Mouse (Mus musculus): ENCODE data around the gene Ccz1.
"Not testable (repeated sequence)": the region's sequence is repeated elsewhere in the genome, so short reads cannot be mapped to it uniquely, and the experiment has no call there.

Gene Ccz1

DNA sequence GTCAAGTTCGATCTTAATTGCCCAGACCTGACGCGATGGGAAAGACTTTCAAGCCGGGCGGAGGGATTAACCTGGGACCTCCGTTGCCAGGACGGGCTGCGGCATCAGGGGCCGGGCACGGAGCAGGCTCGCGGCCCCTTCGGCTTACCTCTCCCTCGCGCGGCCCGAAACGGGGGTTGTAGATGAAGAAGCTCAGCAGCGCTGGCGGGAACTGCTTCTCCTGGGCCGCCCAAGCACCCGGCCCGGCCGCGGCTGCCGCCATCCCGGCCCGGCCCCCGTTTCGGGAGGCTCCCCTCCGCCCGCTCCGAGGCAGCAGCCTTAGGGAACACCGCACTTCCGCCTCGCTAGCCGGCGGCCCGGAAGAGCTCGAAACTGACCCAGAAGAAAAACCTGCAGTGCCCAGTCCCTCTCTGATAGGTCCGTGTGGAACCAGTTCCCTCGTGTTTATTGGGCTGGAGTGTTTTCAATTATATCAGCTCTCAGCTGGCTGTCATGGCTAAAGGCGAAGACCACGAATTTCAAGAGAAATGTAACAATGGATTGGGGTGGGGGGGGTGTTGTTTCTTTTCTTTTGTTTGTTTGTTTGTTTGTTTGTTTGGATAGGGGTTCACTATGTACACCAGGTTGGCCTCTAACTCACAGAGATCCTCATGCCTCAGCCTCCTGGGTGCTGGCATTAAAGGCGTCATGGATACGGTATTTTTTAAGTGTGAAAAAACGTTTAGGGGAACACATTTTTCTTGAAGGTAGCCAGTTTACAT lies at the start of gene Ccz1:
Gene Ccz1 (minus strand): TSS at position 327 of the 761 bp plus-strand sequence.
- peak; percentile 78 for DNase-seq

DNA sequence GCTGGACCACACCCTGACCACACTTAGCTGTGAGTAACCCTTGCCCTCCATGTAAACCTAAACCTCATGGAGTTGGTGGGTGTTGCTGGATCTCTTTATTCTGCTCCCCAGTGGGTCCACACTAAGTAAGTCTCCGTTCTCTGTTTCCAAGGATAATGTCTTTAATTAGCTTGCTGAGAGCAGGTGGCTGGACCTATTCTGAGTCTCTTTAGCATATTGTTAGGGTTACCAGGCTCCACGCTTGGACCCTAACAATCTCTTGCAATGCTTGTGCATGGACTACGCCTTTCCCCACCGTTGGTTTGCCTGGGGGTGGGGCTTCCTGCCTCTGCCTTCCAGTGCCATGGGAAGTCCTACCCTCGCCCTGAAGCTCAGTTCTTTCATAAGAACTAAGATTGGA lies 49.4 kb upstream of the Ccz1 start:
- DNase-seq, result no peak

DNA sequence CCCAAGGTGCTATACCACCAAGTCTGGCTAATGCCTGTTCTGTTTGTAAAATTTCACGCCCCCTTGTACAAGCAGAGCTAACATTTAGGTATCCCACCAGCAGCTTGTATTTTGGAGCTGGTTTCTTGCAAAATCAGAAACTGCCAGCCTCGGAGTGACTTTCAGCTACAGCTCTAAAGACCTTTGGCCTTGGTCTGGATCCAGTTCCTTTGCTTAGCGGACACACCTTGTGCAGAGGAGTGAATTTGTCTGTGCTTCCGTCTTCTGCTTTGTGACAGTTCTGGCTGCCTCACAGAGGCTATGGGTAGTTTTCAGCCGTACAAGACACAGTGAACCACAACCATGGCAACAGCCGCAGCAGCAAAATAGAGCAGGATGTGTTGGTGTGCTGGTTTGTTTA lies 39.7 kb upstream of the Ccz1 start:
- peak; percentile 56 for DNase-seq

DNA sequence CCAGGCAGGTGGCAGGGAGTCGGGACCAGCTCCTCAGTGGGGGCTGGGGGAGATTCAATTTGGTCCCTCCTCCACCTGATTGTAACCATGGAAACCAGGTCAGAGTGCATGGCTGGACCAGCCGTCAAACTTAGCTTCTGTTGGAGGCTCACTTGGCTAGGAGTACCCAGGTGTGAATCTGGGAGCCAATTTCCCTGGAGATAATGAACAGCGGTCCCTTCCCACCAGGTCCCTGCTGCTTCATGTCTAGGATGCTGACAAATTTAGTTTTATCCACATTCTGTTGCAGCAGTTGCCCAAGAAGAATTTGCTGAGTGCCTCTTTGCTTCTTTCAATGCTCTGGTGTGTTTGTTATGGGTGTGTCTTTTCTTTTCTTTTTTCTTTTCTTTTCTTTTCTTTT lies 38.8 kb upstream of the Ccz1 start:
- DNase-seq, result no peak

DNA sequence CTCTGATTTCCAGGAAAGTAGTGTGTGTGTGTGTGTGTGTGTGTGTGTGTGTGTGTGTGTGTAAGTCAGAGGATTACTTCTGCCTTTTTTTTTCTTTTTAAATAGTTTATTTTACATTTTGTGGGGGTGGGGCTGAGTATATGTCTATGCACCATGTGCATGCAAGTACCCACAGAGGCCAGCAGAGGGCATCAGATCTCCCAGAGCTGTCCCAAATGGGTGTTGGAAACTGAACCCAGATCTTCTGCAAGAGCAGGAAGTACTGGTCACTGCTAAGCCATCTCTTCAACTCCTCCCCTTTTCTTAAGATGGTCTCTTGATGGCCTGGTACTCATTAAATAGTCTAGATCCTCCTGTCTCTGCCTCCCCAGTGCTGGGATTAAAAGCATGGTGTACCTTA lies 36.6 kb upstream of the Ccz1 start:
- peak; percentile 34 for DNase-seq

DNA sequence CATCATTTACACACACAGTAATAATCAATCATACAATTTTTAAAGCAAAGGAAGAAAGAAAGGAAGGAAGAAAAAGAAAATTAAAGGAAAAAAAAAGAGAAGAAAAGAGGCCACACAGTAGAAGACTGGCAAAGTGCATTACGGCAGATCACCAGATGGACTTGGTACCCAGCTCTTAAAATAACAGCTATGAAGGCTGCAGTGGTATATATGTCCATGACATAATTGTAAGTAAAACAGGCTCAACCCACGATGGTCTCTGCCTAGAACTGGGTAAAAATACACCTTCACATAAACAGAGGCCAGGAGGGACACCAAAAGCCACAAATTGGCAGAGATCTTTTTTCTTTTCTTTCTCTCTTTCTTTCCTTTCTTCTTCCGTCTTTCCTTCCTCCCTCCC lies 35.2 kb upstream of the Ccz1 start:
- no peak for DNase-seq

DNA sequence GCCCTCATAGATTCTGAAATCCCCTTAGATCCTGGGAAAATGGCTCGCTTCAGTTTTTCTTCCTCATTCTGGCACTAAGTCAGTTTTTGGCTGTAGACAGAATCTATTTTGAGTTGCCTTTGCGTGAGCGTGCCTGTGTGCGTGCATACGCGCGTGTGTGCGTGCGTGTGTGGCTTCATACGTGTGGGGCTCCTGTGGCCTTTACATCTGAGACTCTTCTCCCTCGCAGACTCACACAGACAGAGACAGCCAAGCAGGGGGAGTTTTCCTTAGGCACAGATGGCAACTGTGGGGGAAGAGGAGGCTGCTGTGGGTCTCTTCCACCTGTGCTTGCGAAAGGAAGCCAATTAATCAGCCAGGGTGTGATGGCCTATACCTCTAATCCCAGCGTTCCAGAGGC lies 32.6 kb upstream of the Ccz1 start:
- no peak for DNase-seq

DNA sequence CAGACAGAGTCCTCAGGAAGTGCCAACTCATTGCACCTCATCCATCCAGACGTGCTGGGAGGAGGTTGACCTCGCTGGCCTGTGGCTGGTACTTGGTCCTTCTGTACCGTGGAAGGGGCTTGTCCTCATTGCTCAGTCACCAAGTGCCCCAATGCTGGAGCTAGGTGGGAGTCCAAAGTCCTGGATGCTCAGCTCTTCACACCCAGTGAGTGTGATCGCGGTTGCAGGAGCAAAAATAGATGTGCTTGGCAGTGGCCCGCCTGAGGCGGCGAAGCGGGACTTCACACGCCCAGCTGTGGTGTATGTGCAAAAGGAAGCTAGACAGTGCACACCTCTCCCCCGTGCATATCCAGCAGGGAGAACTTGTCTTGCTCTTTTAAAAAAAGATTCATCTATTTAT lies 28.5 kb upstream of the Ccz1 start:
- peak; percentile 61 for DNase-seq

DNA sequence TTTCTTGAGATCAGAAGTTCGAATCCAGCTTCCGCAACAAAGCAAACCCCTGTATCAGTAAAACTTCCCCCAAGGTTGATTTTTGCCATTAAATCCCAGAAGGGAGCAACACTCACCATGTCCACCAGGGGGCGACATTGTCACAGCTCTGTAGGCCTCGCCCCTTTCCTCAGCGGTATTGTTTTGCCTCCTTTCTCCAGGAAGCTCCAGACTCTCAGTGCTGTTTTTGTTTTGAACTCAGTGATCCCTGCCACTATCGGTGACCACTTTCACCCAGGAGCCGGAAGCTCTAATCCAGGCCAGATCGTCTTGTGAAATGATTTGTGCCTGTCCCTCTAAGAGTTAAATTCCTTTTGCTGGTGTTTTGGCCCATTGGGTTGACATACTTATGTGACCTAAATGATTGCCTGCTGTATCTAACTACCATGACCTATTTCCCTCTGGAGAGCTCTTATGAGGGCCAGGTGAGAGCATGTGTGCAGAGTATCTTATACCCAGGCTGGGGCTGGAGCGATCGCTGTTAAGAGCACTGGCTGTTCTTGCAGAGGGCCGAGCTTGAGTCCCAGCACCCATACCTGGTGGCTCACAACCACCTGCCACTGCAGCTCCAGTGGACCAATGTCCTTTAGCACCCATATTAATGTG lies 26.2 kb upstream of the Ccz1 start:
- peak; percentile 80 for DNase-seq

DNA sequence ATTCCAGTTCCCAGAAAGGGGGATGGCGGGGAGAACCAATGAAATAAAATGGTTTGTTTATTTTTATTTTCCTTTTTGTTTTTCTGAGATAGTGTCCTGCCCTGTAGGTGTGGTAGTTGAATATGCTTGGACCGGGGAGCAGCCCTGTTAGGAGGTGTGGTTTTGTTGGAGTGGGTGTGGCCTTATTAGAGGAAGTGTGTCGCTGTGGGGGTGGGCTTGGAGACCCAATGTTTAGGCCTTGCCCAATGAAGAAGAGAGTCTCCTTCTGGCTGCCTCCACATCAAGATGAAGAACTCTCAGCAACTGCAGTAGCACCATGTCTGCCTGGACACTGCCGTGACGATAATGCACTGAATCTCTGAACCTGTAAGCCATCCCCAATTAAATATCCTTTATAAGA lies 25.2 kb upstream of the Ccz1 start:
- DNase-seq, result no peak

DNA sequence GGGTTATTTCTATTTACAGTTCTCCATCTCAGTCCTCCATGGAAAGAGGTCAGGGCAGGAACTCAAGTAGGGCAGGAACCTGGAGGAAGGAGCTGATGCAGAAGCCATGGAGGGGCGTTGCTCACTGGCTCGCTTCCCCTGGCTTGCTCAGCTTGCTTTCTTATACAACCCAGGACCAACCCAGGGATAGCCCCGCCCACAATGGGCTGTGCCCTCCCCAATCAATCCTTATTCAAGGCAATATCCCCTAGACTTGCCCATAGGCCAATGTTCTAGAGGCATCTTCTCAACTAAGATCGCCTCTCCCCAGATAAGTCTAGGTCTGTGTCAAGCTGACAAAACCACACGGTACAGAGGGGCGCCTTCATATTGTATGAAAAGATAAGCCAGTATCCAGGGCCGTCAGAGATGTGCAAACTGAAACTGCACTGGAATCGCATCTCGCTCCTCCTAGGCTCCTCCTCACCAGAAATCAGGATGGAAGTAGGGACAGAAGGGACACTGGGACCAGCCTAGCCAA lies 24.5 kb upstream of the Ccz1 start:
- no peak for DNase-seq

DNA sequence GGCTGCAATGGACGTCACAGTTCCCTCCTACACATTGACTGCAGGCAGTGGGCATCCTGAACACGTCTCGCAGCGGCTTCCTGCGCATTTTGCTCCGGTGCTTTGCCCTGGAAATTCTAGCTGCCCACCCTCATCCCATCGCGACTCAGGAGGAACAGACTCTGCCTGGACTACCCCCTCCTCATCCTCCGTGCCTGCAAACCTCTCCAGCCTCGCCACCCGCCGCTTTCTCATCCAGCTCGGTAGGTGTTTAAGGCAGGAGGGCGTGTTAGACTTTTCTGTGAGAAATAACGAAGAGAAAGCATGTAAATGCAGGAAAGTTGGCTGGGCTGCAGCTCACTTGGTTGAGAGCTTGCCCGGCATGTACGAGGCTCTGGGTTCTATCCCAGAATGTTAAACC lies 22.3 kb upstream of the Ccz1 start:
- no peak for DNase-seq

DNA sequence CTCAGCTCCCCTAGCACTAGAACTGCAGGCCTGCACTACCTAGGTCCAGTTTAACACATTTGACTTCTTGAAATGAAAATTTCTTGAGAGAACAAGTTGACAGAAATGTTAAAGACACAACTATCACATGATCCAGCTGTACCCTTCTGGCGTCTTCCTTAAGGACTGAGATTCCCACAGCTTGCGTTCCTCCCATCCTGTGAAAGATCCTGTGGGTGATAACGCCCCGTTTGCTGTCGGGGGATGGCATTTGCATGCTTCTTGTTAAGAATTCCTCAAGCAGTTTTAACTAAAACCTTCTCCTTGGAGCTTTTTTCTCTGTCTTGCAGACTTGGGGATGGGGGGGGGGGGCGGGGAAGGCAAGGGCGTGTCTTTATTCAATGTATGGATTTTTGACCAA lies 19.9 kb upstream of the Ccz1 start:
- DNase-seq, result no peak

DNA sequence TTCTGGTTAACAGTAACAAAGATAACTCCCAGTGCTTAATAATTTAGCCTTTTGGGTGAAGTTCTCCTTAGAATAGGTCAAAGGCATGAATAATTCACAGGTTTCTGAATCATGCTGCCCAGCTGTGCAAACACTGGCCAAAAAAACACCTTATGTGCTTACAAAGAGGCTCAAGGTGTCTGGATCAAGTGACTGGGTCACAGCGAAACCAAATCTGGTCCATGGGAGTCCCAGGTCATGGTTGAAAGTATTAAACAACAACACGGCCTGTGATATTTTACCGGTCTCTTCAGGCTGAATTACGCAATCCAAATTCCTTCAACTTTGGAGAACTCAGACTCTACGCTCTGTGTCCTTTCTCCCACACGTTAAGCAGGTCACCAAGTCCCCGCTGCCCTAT lies 17.8 kb upstream of the Ccz1 start:
- peak; percentile 77 for DNase-seq

DNA sequence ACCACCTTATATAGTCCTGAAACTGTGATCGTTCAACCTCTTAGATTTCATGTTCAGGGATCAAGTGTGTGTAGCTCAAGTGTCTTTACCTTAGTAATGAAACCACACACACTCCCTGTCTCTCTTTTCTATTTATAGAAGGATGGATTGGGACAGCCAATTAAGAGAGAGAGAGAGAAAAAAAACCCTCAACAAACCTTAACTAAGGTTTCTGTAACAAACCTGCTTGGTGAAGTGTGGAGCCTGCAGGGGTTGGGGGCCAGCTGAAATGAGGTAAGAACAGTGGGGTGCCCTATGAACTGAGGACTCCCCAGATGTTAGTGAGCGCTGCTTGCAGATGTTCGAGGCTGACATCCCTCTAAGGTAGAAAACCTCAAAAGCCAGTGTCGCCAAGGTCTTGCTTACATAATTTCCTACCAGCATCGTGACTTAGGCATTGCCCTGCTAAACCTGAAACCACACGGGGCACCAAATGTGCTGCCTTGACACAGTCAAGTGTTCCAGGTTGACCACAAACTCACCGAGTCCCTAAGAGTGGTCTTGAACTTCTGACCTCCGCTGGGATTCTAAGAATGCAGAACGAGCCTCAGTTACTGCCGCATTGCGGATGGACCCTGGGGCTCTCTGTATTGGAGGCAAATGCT lies 12.1 kb upstream of the Ccz1 start, which contains the start of gene Ocm:
Gene Ocm (minus strand): TSS at position 51 of the 644 bp plus-strand sequence.
- no peak for DNase-seq

DNA sequence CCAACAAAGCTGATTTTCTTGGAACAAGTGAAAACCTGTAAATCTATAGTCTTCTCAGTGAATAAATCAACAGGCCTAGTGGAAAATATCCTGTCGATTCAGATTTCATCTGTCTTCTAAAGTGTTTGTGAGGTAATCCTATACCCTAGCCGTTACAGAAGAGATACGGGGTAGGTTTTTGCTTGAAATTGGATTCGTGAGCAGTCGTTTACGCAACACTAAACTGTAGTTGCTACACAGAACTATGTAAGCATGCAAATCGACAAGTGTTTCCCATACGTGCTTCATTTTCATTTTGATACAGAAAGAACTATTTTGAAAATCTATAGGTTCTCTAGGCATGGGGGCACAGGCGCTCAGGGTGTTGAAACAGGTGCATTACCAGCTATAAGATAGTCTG lies 1.2 kb upstream of the Ccz1 start:
- DNase-seq, result no peak

DNA sequence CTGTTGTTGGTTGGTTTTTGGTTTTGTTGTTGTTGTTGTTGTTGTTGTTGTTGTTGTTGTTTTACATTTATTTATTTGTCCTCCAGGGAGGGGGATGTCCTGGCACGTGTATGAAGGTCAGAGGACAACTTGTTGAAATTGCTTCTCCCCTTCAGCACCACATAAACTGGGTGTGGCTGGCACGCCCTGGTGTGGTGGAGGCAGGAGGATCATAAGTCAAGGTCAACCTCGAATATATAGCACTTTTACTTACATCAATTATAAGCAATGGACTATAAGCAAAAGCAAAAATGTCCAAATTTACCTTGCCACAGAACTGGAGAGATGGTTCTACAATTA lies 604 bp upstream of the Ccz1 start:
- no peak for DNase-seq

DNA sequence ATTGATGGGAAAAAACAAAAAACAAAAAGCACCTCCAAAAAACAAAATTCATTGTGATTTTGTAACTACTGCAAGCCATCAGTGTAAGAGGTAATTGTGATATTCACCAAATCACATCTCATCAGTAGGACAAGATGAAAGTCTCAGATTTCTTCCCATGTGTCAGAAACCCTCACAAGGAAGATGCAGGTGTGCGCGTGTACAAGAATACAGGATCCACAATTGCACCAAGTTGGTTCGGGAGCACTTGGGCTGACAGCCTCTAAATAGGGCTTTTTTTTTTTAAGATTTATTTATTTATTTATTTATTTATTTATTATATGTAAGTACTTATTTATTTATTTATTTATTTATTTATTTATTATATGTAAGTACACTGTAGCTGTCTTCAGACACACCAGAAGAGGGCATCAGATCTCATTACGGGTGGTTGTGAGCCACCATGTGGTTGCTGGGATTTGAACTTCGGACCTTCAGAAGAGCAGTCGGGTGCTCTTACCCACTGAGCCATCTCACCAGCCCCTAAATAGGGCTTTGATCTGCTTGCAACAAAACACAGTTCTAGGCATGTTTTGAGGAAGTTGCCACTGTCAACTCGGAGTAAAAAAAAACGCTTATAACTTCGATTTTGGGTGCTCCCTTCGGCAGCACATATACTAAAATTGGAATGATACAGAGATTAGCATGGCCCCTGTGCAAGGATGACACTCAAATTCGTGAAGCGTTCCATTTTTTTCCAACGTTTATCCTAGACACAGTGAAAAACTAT lies 1.1 kb downstream of the Ccz1 start:
- DNase-seq, result not testable (repeated sequence)

DNA sequence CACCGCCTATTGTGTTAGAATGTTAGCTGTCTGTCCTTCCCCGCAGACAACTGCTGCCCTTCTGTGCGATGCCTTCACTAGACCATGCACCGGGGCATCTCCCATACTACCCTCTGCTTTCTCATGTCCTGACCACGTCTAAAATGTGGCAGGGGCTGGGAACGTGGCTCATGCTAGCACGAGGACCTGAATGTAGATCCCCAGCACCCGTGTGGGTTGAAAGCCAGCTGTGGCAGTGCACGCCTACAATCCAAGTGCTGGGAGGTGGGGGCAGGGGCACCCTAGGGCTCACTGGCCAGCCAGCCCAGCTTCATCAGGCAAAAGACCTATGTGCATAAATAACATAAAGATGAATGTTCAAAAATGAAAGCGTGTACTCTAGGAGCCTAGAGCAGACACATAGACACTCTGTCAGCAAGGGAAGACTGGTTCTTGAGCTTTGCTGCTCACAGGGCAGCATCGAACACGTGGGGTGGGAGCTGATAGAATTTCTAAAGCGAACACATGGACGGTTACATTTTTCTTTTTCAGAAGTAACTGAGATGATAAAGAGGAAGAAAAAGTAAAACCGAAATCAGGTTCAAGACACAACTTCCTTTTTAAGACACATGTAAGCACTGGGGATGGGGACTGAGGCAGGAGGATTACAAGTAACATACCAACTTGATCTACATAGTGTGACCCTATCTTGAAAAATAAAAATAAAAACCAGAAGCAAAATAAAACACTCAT lies 12.1 kb downstream of the Ccz1 start:
- DNase-seq, result no peak

DNA sequence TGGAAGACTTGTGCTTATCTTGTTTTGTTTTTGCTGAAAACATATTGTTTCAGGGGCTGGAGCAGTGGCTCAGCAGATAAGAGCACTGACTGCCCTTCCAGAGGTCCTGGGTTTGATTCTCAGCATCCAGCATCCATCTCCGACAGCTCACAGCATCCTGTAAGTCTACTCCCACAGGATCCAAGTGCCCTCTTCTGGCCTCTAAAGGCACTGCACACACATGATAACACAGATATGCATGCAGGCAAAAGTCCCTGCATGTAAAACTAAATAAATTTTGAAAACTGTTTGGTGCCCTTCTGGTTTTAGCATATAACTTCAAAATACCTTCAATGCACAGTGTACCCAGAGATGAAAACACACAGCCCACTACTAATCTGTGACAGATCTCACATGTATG lies 15.3 kb downstream of the Ccz1 start:
- DNase-seq, result no peak

DNA sequence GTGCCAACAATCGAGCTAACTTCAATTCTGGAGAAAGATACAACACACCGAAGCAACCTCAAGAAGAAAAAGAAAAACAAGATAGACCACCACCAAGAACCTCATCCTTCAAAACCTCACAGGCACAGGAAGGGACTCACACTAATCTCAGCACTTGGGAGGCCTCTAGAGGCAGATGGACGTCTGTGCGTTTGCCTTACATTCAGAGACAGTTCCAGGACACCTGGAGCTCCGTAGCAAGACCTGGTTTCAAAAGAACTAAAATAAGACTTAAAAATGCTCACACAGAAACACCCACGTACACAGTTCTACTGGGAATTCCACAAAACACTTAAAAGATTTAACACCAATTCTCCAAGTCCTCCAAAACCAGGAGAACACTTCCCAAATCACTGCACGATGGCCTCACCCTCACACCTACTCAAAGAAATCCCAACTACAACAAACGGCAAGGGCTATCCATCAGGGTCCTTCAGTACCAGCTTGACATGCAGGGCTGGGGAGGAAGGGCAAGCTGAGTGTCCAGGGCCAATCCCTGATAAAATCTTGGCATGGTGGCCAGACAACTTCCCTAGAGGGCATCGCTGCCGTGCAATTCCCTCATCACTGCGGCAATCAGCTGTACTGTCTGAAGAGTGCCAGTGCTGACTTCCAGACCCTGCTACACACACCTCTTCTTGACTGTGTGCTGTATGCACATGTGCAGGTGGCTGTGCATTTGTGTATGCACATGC lies 19.9 kb downstream of the Ccz1 start:
- DNase-seq, result no peak

DNA sequence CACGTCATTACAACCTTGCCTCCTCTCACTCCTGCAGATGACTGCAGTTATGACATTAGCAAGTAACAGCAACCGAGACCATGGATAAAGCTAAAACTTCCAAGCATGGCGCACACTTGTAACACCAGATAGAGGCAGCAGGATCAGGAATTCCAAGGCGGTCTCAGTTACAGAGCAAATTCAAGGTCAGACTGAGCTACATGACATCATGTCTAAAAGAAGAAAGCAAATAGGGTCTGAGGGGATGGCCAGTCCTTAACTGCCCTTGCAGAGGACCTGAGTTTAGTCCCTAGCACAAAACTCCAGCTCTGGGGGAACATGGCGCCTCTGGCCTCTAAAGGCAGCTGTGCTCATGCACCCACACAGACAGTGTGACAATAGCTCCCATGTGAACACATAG lies 20.8 kb downstream of the Ccz1 start:
- no peak for DNase-seq
